Mouse (Mus musculus) myocyte (in vitro differentiated cells): ENCODE measurements around the gene Gm11213.
A peak's percentile ranks its signal among the peaks of the same experiment; 100 is the strongest.

ENCODE experiments used
- CEBPB ChIP-seq: IDR thresholded peaks from 2 replicates; pipeline ENCODE4 v1.6.1; 2011; ENCODE audit warnings: mild to moderate bottlenecking, moderate library complexity; ENCODE audit not compliant: poor library complexity, insufficient read depth, severe bottlenecking
- E2F4 ChIP-seq: IDR thresholded peaks from one replicate; pipeline ENCODE4 v1.6.1; 2011; ENCODE audit warnings: mild to moderate bottlenecking, control low read depth, moderate library complexity; ENCODE audit not compliant: insufficient read depth
- MAX ChIP-seq: IDR thresholded peaks from one replicate; pipeline ENCODE4 v1.6.1; 2011; ENCODE audit warnings: low read depth, mild to moderate bottlenecking, control low read depth
- MYOD1 ChIP-seq, 3 experiments: IDR thresholded peaks; one replicate each; pipeline ENCODE4 v1.6.1; 2011; ENCODE audit warnings: control low read depth in 2 of 3, low read depth in 2 of 3, mild to moderate bottlenecking in 2 of 3, moderate library complexity in 1 of 3; ENCODE audit not compliant: insufficient read length in 2 of 3, control insufficient read depth in 1 of 3
- POLR2A ChIP-seq: IDR thresholded peaks from one replicate; pipeline ENCODE4 v1.6.1; 2011; ENCODE audit warnings: low read depth, mild to moderate bottlenecking, control low read depth, moderate library complexity; ENCODE audit not compliant: insufficient read length
- POLR2AphosphoS2 ChIP-seq: IDR thresholded peaks from one replicate; pipeline ENCODE4 v1.6.1; 2011; ENCODE audit warnings: low read depth, control low read depth; ENCODE audit not compliant: insufficient read length
- REST ChIP-seq: IDR thresholded peaks from one replicate; pipeline ENCODE4 v1.6.1; 2011; ENCODE audit warnings: mild to moderate bottlenecking, control low read depth, moderate library complexity; ENCODE audit not compliant: insufficient read depth, insufficient read length
- TCF3 ChIP-seq: IDR thresholded peaks from one replicate; pipeline ENCODE4 v1.6.1; 2011; ENCODE audit warnings: low read depth, control low read depth; ENCODE audit not compliant: insufficient read length
- USF1 ChIP-seq: IDR thresholded peaks from one replicate; pipeline ENCODE4 v1.6.1; 2011; ENCODE audit warnings: low read depth, mild to moderate bottlenecking, control low read depth, moderate library complexity

DNA sequence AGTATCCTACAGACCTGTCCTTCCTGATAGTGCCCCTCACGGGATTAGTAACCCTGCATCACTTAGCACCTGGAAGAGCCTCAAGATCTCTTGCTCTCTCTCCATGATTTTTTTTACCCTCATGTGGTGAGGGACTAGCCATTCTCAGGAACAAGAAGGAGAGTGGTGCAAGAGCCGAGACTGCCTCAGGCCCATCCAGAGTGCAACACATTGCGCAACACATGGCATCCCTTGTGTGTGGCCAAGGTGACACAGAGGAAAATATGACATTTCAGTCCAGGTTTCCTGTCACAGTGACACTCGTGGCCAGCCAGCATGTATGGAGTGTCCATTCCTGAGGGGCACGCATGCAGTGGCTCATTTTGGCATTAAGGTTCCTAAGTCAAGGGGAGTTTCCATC lies 32.4 kb downstream of the Gm11213 start:
- TF ChIP-seq USF1 (no peak), MYOD1 (IDR thresholded peaks at IDR 0.05; ENCODE audit: control insufficient read depth in 1 of 3, insufficient read length in 2 of 3, low read depth in 2 of 3) (no peak), POLR2A (no peak), E2F4 (no peak), REST (no peak), MAX (no peak), POLR2AphosphoS2 (no peak), CEBPB (0 out of 2 replicates have a peak, but pooled peaks have one; percentile 45), TCF3 (no peak)
